Mouse (Mus musculus): Measurements from ENCODE around the gene Tmem38b. TPM values are rescaled to one million over a fixed set of nuclear protein-coding genes. Genes with fewer than 3 reads are reported as not detected.

The Tmem38b gene
- polyA plus RNA-seq, 1 experiment = 7.4 TPM

- DNase-seq (ENCODE audit: low read depth) = peak; percentile 34
Observed at GRCm38 (mm10) chr4:53884351-53885245, 58.8 kb downstream of the Tmem38b start.

- DNase-seq (ENCODE audit: low read depth) = no peak
Observed at GRCm38 (mm10) chr4:53886342-53887088, 60.7 kb downstream of the Tmem38b start.

GRCm38 (mm10) chr4:53895335-53895734 is 69.5 kb downstream of the Tmem38b start:
- DNase-seq (ENCODE audit: low read depth) = no peak

- DNase-seq (ENCODE audit: low read depth) = no peak
Observed at GRCm38 (mm10) chr4:53896150-53896833, 70.4 kb downstream of the Tmem38b start.

- DNase-seq (ENCODE audit: low read depth) = no peak
Observed at GRCm38 (mm10) chr4:53900386-53900971, 74.6 kb downstream of the Tmem38b start.

- DNase-seq (ENCODE audit: low read depth) = no peak
Observed at GRCm38 (mm10) chr4:53904335-53904734, 78.5 kb downstream of the Tmem38b start.

GRCm38 (mm10) chr4:53905537-53905936 is 79.7 kb downstream of the Tmem38b start:
- no peak for DNase-seq (ENCODE audit: low read depth)

- DNase-seq (ENCODE audit: low read depth) = no peak
Observed at GRCm38 (mm10) chr4:53907071-53907470, 81.2 kb downstream of the Tmem38b start.

Other genes with a start within 250 kb of the Tmem38b start
- gene Fsd1l, start 194.6 kb upstream of the Tmem38b start, polyA plus RNA-seq (2012; rRNA removed) = 2.3 and 2.6 TPM in 2 replicates
- gene Fktn, start 112.0 kb upstream of the Tmem38b start, polyA plus RNA-seq (2012; rRNA removed) = 7.2 and 7.9 TPM in 2 replicates
- gene Tal2, start 46.3 kb upstream of the Tmem38b start, polyA plus RNA-seq (2012; rRNA removed) = 0.03 TPM in 1 of 2 replicates, not detected in the other